Mouse (Mus musculus): ENCODE results near the gene Rap1gap2.
A peak's percentile ranks its signal among the peaks of the same experiment; 100 is the strongest.
"Not testable (repeated sequence)": the region's sequence is repeated elsewhere in the genome, so short reads cannot be mapped to it uniquely, and the experiment has no call there.

Rap1gap2 gene

GRCm38 (mm10) chr11:74619956-74620300 lies 9.2 kb upstream of the Rap1gap2 start:
- no peak for DNase-seq

DNA sequence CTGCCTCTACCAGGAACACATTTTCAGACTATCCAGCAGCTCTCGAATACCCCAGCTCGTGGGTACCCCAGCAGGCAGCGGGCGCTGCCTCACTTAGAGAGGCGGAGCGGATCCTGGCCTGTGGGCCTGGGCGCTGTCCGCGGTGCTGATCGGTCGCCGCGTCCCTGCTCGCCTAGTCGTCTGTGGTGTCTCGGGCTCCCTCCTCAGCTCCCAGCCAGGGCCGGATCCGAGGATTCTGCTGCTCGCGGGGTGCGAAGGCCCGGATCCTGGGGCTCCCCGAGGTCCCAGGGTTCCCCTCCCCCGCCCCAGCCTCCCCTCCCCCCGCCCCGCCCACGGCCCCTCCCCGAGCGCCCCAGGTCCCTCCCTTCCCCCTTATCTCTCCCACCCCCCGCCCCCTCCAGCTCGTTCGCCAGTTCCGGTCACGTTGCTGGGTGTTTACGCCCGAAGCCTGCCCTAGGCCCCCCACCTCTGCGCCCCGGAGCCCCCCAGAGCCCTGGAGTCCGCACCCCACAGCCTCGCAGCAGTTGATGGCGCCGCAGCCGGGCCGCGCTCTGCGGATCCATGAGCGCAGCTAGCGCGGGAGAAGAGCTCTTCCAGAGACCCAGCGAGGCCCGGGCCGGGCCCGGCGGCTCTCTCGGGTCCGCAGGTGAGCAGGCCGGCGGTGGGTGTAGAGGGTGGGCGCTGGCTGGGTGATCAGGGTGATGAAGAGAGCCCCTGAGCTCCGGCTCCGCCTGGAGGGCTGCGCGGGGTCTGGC lies 8.7 kb upstream of the Rap1gap2 start, which contains the start of gene Ccdc92b:
TSS of gene Ccdc92b (plus strand) at position 405 of the 755 bp plus-strand sequence.
- peak; percentile 76 for DNase-seq

DNA sequence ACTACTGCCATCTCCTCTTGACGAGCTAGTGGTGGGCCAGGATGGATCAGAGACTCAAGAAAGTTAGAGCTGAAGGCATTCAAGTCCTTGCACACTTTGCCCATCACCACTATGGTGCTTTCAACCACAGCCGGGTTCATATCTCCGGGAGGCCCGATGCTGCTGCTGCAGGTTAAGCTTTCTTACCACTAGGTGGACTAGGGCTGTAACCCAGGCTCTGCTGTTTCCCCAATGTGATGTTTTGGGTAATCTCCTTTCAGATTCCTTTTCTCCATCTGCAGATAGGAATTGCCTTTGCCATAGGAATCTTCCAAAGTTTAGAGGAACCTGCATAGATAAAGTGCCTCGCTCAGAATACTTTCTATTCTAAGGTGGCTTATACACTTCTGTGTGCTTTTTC lies 4.9 kb upstream of the Rap1gap2 start:
- DNase-seq = no peak

GRCm38 (mm10) chr11:74613428-74613827 lies 2.7 kb upstream of the Rap1gap2 start:
- DNase-seq = no peak

DNA sequence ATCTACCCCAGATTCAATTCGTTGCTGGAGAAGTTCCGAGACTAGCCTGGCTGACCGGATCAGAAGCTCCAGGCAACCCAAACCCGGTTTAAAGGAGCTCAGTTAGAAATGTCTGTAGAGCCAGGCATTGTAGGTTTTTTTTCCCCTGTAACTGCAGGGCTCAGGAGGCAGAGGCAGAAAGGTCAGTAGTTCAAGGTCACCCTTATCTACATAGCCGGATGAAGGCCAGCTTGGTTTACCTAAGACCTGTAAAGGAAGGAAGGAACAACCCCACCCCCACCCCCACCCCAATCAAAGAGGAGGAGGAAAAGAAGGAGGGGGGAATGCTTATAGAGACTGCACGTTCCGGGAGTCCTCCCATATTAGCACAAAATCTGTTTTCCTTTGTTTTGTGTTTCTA lies 722 bp upstream of the Rap1gap2 start:
- no peak for DNase-seq

GRCm38 (mm10) chr11:74610068-74610467 lies 647 bp downstream of the Rap1gap2 start:
- DNase-seq = no peak

GRCm38 (mm10) chr11:74602286-74602685 lies 8.4 kb downstream of the Rap1gap2 start:
- DNase-seq = no peak

GRCm38 (mm10) chr11:74597990-74598337 lies 12.8 kb downstream of the Rap1gap2 start:
- DNase-seq = no peak

DNA sequence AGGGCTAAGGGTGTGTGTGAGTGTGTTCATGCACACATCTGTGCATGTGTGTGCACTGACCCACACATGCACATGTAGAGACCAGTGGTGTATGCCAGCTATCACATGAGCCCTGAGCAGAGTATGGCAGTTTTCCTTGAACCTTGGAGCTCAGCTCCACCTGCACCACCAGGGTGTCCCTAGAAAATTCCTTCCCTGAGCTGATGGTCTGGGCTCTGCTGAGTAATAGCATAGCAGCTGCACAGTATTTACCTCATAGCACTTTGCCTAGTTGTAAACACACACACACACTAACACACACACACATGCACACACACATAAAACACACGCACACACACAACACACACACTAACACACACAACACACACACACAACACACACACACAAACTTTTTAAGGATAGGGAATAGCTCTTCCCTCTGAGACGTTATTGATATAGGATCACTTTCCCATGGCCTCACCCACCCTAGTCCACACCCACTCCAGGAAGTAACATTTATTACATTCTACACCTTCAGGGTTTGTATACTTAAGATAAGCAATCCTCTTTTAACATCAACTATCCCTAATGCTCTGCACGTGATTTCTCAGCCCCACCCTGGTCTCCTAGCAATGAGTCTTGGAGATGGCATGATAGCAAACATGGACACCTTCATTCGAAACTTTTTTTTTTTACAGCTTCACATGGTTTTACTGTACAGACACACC lies 13.3 kb downstream of the Rap1gap2 start:
- DNase-seq = no peak

GRCm38 (mm10) chr11:74592246-74592645 lies 18.5 kb downstream of the Rap1gap2 start:
- DNase-seq = no peak

DNA sequence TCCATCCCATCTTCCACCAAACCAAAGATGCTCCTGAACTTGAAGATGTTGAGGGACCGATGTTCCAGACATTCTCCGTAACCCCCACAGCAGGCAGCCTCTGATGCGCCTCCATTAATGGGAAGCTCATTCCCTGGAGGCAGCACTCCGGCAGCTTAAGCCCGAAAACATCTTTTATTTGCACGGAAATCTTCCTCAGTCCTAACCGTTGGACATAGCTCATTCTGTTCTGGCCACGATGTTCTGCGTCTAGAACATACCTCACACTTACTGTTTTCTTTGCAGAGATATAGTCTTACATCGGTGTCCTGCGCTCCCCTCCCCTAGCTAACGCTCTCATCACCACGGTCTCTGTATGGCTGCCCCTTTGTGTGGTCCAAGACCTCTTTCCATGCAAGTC lies 20.0 kb downstream of the Rap1gap2 start:
- no peak for DNase-seq

- no peak for DNase-seq
Measured at GRCm38 (mm10) chr11:74590239-74590596, 20.5 kb downstream of the Rap1gap2 start.

DNA sequence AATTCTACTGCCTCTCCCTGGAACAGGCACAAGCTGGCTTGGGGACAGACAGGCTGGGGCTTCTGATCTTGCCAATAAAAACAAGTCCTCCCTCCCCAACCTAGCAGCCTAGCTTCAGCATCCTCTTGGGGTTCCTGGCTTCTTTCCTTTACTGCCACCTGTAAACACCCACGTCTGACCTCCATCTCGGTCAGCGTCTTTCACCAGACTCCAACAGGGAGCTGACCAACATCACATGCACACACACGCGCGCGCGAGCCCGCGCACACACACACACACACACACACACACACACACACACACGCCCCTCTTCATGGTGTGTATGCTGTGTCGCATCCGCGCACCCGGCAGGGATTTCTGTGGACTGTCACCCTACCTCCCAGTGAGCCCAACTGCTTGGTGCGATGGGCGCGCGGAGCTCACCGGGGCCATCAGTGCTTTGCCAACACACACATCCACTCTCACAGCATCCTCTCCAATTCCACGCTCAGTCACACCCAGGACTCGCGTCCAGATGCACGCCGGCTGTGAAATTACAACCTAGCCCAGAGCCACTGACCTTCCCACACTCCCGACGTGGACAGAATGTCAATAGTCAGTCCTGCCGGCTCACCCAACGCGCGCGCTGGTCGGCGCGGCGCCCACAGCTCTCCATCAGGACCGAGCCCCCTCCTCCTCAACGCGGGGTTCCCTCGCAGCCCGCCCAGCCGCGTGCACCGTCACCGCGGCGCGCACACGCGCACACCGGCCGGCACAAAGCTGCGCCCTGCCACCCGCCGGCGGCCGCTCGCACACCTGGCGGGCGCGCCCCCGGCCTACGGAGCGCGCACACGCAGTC lies 21.1 kb downstream of the Rap1gap2 start:
- DNase-seq = no peak

DNA sequence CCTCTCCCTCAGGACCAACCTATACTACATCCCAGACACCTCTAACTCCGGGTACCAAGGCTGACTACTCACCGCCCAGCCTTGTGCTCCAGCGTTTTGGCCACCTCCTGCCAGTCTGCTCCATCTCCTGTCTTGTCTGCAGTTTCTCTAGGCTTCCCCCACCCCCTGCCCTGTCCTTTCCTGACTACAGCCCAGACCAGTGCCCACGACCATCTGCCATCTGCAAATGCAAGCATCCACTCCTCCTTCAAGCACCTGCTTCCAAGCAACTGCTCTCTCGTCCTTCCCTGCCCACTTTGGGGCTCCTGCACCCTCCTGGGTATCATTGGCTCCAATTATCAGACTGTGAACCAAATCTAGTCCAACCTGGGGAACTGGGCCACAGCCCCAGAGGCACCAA lies 24.3 kb downstream of the Rap1gap2 start:
- DNase-seq = no peak

- peak; percentile 4 for DNase-seq
Measured at GRCm38 (mm10) chr11:74584946-74585723, 25.6 kb downstream of the Rap1gap2 start.

GRCm38 (mm10) chr11:74583824-74584349 lies 26.8 kb downstream of the Rap1gap2 start:
- DNase-seq = no peak

- no peak for DNase-seq
Measured at GRCm38 (mm10) chr11:74582464-74582863, 28.3 kb downstream of the Rap1gap2 start.

DNA sequence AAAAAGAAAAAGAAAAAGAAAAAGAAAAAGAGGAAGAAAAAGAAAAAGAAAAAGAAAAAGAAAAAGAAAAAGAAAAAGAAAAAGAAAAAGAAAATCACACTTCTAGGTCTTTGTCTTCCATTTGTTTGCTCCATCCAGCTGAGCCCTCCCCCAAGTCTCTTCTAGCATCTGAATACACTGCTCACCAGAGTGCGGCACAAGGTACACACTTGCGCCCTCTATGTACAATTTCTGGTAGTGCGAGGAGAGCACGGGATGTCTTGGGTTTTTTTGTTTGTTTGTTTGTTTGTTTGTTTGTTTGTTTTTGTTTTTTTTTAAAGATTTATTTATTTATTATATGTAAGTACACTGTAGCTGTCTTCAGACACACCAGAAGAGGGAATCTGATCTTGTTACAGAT lies 29.4 kb downstream of the Rap1gap2 start:
- not testable (repeated sequence) for DNase-seq

DNA sequence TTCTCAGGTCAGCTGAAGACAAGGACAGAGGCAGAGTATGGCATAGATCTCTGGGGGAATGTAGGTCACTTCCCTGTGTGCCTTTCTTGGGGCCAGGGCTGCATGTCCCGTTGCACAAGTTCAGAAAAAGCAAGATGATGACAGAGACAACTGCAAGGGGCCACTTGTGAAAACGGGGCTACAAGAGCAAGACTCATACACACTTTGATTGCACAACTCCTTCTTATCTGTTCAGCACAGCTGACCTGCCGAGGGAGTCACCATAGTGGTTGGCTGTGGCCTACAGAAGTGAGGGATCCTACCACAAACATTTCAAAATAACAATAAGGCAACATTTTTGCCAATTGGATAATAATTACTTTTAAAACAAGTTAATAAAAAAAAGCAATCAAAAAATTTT lies 33.6 kb downstream of the Rap1gap2 start:
- DNase-seq = no peak

DNA sequence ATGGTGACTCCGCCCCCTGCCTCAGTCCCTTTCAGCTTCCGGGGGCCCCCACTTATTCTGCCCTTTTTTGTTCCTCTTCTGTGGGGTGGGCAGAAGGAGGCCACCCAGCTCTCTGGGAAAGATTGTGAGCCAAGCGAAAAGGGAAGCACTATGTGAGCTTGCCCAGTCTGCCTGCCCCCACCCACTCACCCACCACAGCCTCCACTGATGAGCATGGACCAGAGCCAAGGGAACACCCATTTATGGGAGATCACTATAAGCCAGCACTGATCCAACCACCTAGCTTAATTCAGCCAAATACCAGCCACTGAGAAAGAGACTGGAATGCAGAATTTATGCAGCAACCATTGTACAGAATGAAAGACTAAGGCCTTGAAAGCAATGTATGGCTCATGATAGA lies 34.8 kb downstream of the Rap1gap2 start:
- no peak for DNase-seq

GRCm38 (mm10) chr11:74574768-74575434 lies 35.8 kb downstream of the Rap1gap2 start:
- DNase-seq = no peak

GRCm38 (mm10) chr11:74572459-74573061 lies 38.2 kb downstream of the Rap1gap2 start:
- no peak for DNase-seq

Measured in kidney, adult 9 months (tissue).